Comparison of ENCODE assay signal across 24 mouse cellular contexts in the genomic region with DNA sequence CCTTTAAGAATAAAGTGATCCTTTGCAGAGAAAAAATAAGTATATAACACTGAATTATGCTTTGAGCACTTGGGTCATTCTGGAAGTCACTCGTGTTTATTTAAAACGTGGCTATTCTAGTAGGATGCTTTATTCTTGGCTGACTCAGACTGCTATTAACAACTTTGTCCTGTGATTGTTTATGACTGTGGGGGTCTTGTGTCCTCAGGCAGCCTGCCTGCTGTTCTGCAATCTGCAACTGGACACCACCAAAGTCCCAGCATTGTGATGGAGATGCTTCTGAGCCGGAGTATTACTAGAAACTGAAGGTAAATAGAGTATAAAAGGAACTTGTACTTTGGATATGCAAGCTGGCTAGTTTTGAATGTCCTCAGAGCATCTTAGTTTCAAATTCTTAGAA.
"Had no signal": no experiment of that assay in that cellular context is flagged by ENCODE, and none has a peak within 500 bp of the region (broad histone marks: within the 10 kb centered on the region; RNA-seq: fewer than 3 reads in every experiment).

No protein-coding gene starts in this region.

- H3K9me3 ChIP-seq: heart, embryonic 10.5 days; heart, embryonic 15.5 days; hindbrain, embryonic 13.5 days; hindbrain, embryonic 15.5 days; limb, embryonic 13.5 days; limb, embryonic 15.5 days; liver, embryonic 15.5 days had no signal

- H3K9ac ChIP-seq: heart, embryonic 13.5 days; heart, embryonic 15.5 days; hindbrain, embryonic 13.5 days; hindbrain, embryonic 15.5 days; limb, embryonic 13.5 days; limb, embryonic 15.5 days; liver, embryonic 13.5 days; liver, embryonic 15.5 days had no signal

- H3K27ac ChIP-seq: heart, embryonic 10.5 days; heart, embryonic 13.5 days; heart, embryonic 15.5 days; hindbrain, embryonic 13.5 days; hindbrain, embryonic 15.5 days; hindbrain, postnatal 0 days; limb, embryonic 13.5 days; limb, embryonic 15.5 days; liver, embryonic 13.5 days; liver, embryonic 15.5 days had no signal

- ATAC-seq: hindbrain, postnatal 0 days; intestine, embryonic 16.5 days had no signal

- H3K4me1 ChIP-seq: heart, embryonic 10.5 days; hindbrain, embryonic 13.5 days; hindbrain, embryonic 15.5 days; limb, embryonic 13.5 days; limb, embryonic 15.5 days had no signal

- H3K27me3 ChIP-seq: heart, embryonic 13.5 days; heart, embryonic 15.5 days; hindbrain, embryonic 13.5 days; hindbrain, embryonic 15.5 days; limb, embryonic 13.5 days; limb, embryonic 15.5 days; liver, embryonic 13.5 days; liver, embryonic 15.5 days had no signal

- H3K36me3 ChIP-seq: heart, embryonic 10.5 days; heart, embryonic 13.5 days; heart, embryonic 15.5 days; hindbrain, embryonic 13.5 days; hindbrain, embryonic 15.5 days; limb, embryonic 13.5 days; limb, embryonic 15.5 days; liver, embryonic 13.5 days; liver, embryonic 15.5 days had no signal

- DNase-seq: gastrocnemius, postnatal 14 days; gastrocnemius, postnatal 36 days; heart, adult 18-20 months; heart, postnatal 14 days; heart, postnatal 36 days; kidney, adult 11 months; kidney, adult 2 months; kidney, postnatal 14 days; kidney, postnatal 36 days; layer of hippocampus, adult 9-11 months; layer of hippocampus, postnatal 36 days; left cerebral cortex, postnatal 4 days; liver, embryonic 13.5 days had no signal

- H3K4me3 ChIP-seq: heart, embryonic 10.5 days; heart, embryonic 13.5 days; heart, embryonic 15.5 days; hindbrain, embryonic 13.5 days; hindbrain, embryonic 15.5 days; limb, embryonic 13.5 days; limb, embryonic 15.5 days; liver, embryonic 13.5 days; liver, embryonic 15.5 days had no signal

- H3K4me2 ChIP-seq: heart, embryonic 13.5 days; heart, embryonic 15.5 days; hindbrain, embryonic 13.5 days; hindbrain, embryonic 15.5 days; limb, embryonic 13.5 days; limb, embryonic 15.5 days; liver, embryonic 11.5 days; liver, embryonic 13.5 days; liver, embryonic 15.5 days had no signal
